Mouse (Mus musculus) urinary bladder, postnatal 4 days (tissue): ENCODE measurements at regions not wholly inside any gene's neighbourhood (a gene's known extent, or its start where the extent isn't known, plus 50 kb on each side); places are given as distances from the start of the nearest gene placed in this dataset.
A peak's percentile ranks its signal among the peaks of the same experiment; 100 is the strongest.
"Not testable (repeated sequence)": the region's sequence is repeated elsewhere in the genome, so short reads cannot be mapped to it uniquely, and the experiment has no call there.

Experiments used
- DNase-seq, 2 experiments: peaks; one replicate each; pipeline ENCODE4 v3.0.0; 2021 to 2022; ENCODE audit warnings: low spot score in 2 of 2

GRCm38 (mm10) chr14:87612871-87613270 is 196.4 kb downstream of the Tdrd3 start:
- DNase-seq: no peak

GRCm38 (mm10) chr14:87619368-87620035 is 203.1 kb downstream of the Tdrd3 start:
- DNase-seq: no peak

GRCm38 (mm10) chr14:87631078-87631813 is 214.8 kb downstream of the Tdrd3 start:
- no peak for DNase-seq

GRCm38 (mm10) chr14:87634596-87634995 is 218.2 kb downstream of the Tdrd3 start:
- DNase-seq: no peak

- DNase-seq: no peak
Observed at GRCm38 (mm10) chr14:87637131-87637530, 220.7 kb downstream of the Tdrd3 start.

DNA sequence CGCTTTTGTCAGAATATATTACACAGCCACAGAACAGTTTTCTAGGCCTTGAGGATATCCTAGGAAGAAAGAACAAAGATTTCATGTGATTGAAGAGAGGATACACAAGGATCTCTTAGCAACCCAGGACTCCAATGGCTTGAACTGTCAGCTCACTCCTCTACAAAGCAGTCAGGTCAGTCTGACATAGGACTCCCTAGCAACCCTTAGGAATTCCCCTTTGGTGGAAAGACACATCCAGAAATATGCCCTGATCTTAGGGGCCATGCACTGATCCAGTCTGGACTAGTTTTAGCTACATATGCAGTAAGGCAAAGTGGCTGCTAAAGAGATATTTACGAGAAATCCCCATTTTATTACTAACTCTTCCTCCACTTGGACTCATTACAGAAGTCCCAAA is 251.5 kb downstream of the Tdrd3 start:
- DNase-seq: no peak

GRCm38 (mm10) chr14:87669496-87669895 is 253.1 kb downstream of the Tdrd3 start:
- no peak for DNase-seq

DNA sequence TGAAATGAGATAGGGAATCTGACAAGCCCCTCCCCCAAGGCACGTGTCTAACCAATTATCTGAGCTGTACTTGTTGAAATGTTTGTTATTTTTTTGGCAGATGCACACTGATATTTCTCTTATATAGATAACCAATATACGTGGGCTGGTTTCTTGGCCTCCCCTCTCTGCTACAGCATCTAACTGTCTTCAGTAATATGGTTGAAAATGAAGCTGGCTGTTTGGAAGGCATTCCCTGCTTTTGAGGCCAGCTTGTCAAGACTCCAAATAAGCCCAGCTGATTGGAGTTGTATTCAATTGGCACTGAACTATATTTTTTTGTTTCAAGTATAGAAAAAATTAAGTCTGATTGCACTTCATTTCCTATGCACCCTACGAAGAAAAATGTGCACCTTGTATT is 264.3 kb downstream of the Tdrd3 start:
- no peak for DNase-seq

GRCm38 (mm10) chr14:87683091-87683806 is 266.8 kb downstream of the Tdrd3 start:
- not testable (repeated sequence) for DNase-seq

- no peak for DNase-seq
Observed at GRCm38 (mm10) chr14:87689866-87690265, 273.4 kb downstream of the Tdrd3 start.

DNA sequence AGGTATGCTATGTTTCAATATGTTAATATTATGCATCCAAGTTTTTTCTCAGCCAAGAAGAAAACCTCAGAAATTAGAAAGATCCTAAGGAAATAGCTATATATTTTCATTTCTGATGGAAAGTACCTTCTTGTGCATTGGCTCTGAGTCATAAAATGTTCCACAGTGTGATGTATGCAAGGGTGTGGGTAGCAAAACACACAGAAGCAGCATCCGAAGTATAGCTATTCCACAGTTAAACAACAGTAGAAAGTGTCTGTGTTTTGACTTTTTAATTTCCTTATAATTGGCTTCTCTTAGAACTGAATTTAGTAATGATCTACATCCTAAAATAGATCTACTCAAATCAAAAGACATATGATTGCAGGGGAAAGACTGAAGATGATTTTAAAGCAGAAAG is 320.0 kb downstream of the Tdrd3 start:
- DNase-seq: no peak

- DNase-seq: no peak
Observed at GRCm38 (mm10) chr14:87745524-87745923, 329.1 kb downstream of the Tdrd3 start.

DNA sequence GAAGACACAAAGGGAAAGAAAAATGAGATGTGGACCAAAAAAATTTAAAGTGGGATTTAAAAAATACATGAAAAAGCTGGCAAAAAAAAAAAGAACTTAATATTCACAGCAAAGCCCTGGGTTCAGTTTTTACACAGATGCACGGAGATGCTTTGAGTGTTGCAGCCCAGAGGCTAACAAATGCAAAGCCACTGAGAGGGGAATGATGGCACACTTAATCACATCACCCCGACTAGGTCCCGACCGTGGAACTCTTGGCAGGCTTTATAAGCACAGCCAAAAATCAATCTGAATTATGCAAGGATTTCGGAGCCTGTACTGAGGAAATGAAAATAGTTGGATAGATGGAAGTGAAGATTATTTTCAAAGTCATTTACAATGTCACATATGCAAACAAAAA is 329.6 kb downstream of the Tdrd3 start:
- no peak for DNase-seq

DNA sequence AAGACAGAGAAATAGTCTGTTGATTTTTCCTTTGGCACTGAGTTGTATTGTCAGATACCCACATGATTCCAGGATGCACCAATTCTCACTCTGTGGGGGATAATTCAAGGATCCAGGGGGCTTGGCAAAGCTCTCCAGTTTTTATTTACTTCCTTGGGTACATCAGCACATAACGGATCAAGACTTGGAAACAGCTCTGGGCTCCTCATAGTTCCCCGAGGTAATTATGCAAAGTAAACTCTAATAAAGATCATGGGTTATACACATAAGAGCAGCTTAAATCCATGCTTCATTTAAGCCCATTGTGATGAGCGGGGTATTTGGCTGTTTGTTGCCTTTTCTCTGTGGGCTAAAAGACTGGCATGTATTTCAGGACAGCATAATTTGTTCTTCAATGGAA is 332.6 kb downstream of the Tdrd3 start:
- no peak for DNase-seq

DNA sequence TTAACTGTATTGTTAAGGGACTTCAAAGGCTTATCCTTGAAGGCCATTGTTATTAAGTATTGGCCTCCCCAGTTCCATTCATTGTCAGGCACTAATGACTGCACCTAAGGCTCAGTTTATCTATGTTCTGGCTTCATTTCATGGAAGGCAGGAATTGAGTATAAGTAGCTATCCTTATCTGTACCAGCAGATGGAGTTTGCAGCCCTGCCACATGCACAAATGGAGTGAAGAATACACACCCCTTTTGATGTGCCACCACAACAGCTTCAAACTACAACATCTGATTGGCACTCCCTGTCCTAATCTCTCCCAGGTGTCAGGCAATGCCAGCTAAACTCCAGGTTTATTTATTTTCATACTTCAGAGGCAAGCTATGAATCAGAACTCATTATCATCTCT is 333.3 kb downstream of the Tdrd3 start:
- DNase-seq: no peak

GRCm38 (mm10) chr14:87750665-87751170 is 334.3 kb downstream of the Tdrd3 start:
- no peak for DNase-seq

- DNase-seq: no peak
Observed at GRCm38 (mm10) chr14:87754744-87755143, 338.3 kb downstream of the Tdrd3 start.

- no peak for DNase-seq
Observed at GRCm38 (mm10) chr14:87775332-87775890, 359.0 kb downstream of the Tdrd3 start.

GRCm38 (mm10) chr14:87799803-87800202 is 383.4 kb downstream of the Tdrd3 start:
- DNase-seq: no peak

- DNase-seq: peak in 1 of 2 experiments; percentile 60
Observed at GRCm38 (mm10) chr14:87809664-87810063, 393.2 kb downstream of the Tdrd3 start.

- no peak for DNase-seq
Observed at GRCm38 (mm10) chr14:87844120-87844519, 427.7 kb downstream of the Tdrd3 start.

DNA sequence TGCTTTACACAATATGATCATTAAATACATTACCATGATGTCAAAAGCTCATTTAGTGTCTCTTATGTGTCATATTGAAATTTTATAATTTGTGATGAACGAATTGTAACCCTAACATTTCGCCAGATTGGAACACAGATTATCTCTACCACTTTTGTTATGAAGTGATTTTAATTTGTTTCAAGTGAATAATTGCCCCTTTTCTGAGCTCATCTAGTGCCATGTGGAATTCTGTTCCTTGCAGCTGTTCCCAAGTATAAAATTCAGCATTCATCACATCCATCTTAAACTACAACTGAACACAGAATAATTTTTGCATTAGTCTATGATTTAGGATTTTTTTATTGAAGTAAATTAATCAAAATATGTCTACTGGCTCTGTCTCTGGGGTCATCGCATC is 445.0 kb downstream of the Tdrd3 start:
- DNase-seq: no peak
